Comparison of ENCODE assay signal across 7 mouse cellular contexts in genomic region chr13:67108194-67108820, GRCm38 (mm10). TPM values are rescaled to one million over a fixed set of nuclear protein-coding genes. Genes with fewer than 3 reads are reported as not detected.
DNase-seq lines count a peak whose midpoint lies in the region; ATAC-seq lines count a peak whose summit lies in the region.

Gene Gm28557, minus strand, starts transcription at chr13:67108604.

- peaks cover 3% of the 10 kb centered on the region; the same call in 1 of the 2 replicates for H3K36me3 ChIP-seq in intestine, embryonic 15.5 days
- peaks cover 10% of the 10 kb centered on the region for H3K36me3 ChIP-seq in midbrain, embryonic 10.5 days

- H3K9ac ChIP-seq in intestine, embryonic 15.5 days: peak within 1 kb of the TSS; percentile 67

- H3K4me3 ChIP-seq in intestine, embryonic 15.5 days (replicated peaks): peak within 1 kb of the TSS; percentile 51
- H3K4me3 ChIP-seq in midbrain, embryonic 10.5 days: peak within 1 kb of the TSS; percentile 73

- peak; percentile 99 for ATAC-seq in intestine, embryonic 15.5 days

- H3K4me1 ChIP-seq in intestine, embryonic 15.5 days (replicated peaks): peaks cover 5% of the 10 kb centered on the region
- H3K4me1 ChIP-seq in midbrain, embryonic 10.5 days: peaks cover 11% of the 10 kb centered on the region

- no peaks in the 10 kb centered on the region for H3K9me3 ChIP-seq in intestine, embryonic 15.5 days
- H3K9me3 ChIP-seq in midbrain, embryonic 10.5 days (replicated peaks): peaks cover 14% of the 10 kb centered on the region; the same call in 1 of the 2 replicates

- H3K4me2 ChIP-seq in intestine, embryonic 15.5 days (replicated peaks): peak within 1 kb of the TSS; percentile 75

- peak; percentile 89 for DNase-seq in adrenal gland, adult 8-10 months
- peak; percentile 95 for DNase-seq in embryo, embryonic 11.5 days (ENCODE audit: low read depth, low spot score)
- peak; percentile 75 to 84 for DNase-seq in gastrocnemius, postnatal 36 days
- peak; percentile 94 to 99 for DNase-seq in left cerebral cortex, postnatal 25 days (ENCODE audit: low spot score in 2 of 2)
- peak; percentile 82 for DNase-seq in midbrain, embryonic 10.5 days (ENCODE audit: low spot score)
- DNase-seq in right cerebral cortex, postnatal 4 days: peak; percentile 83

- under 1% methylated on average over 17 of the region's 17 CpGs for WGBS in intestine, embryonic 15.5 days
- under 1% methylated on average over 17 of the region's 17 CpGs for WGBS in midbrain, embryonic 10.5 days

- peak within 1 kb of the TSS; percentile 89 for H3K27ac ChIP-seq in intestine, embryonic 15.5 days
- H3K27ac ChIP-seq in midbrain, embryonic 10.5 days (replicated peaks): peak within 1 kb of the TSS; percentile 86

- intact Hi-C loops in gastrocnemius, postnatal 36 days (cut with DNase I): loop anchor here (2.0 kb wide), 1 partner anchor 48 kb away; the partner anchor contains the start of gene Zfp712
- intact Hi-C loops in left cerebral cortex, postnatal 25 days (cut with DNase I): loop anchor here (1.0 to 2.0 kb wide), 6 partner anchors 20 to 252 kb away; partner anchors contain the start of genes Gm28044, Zfp455, Zfp457 and Zfp712

- H3K27me3 ChIP-seq in intestine, embryonic 15.5 days (replicated peaks): no peaks in the 10 kb centered on the region
- no peaks in the 10 kb centered on the region for H3K27me3 ChIP-seq in midbrain, embryonic 10.5 days (ENCODE audit: low read depth, poor library complexity, severe bottlenecking)

RNA-seq across cellular contexts. Expression of gene Gm28557, which starts in this region (rescaled TPM):
- total RNA-seq in adrenal gland, adult 8-10 months (2022): 1 to 10 TPM; 5.1 to 8.4 (median 7.4) TPM
- 1 to 10 TPM; 1.1 to 2.0 TPM for total RNA-seq in gastrocnemius, postnatal 36 days (2021)
- 2.5 and 3.3 TPM in 2 replicates for polyA plus RNA-seq in intestine, embryonic 15.5 days (2015; fragmentation: Nextera tagmentation; extraction: Ambion mirVana)
- total RNA-seq in left cerebral cortex, postnatal 25 days (2021): 1 to 10 TPM; 2.0 to 2.2 TPM
- 2.6 and 3.1 TPM in 2 replicates for polyA plus RNA-seq in midbrain, embryonic 10.5 days (2016; fragmentation: Nextera tagmentation; extraction: Ambion mirVana)

Comparison
In these comparisons a context has a peak if more than half of its experiments do, and no peak if none do; other contexts are left out.
1. Peak in every context shown above with its lines: DNase-seq, ATAC-seq, H3K4me3 ChIP-seq and H3K27ac ChIP-seq.